8 mouse cellular contexts compared by ENCODE assay signal in genomic region chr5:125406322-125407016, GRCm38 (mm10). TPM values are rescaled to one million over a fixed set of nuclear protein-coding genes. Genes with fewer than 3 reads are reported as not detected.
DNase-seq lines count a peak whose midpoint lies in the region; ATAC-seq and TF ChIP-seq lines count a peak whose summit lies in the region.

No protein-coding gene starts in this region.

- TF ChIP-seq POLR2A in ES-Bruce4 (IDR thresholded peaks at IDR 0.05; ENCODE audit: insufficient read depth, low read length): no peak
- TF ChIP-seq POLR2A in bone marrow macrophage, adult 2 months (IDR thresholded peaks at IDR 0.05; ENCODE audit: borderline replicate concordance, low read depth, low read length): no peak

- TF ChIP-seq CTCF in ES-Bruce4 (IDR thresholded peaks at IDR 0.05; ENCODE audit: low read depth, low read length): no peak
- no peak for TF ChIP-seq CTCF in bone marrow macrophage, adult 2 months (IDR thresholded peaks at IDR 0.05; ENCODE audit: low read depth, low read length)

- TF ChIP-seq EP300 in ES-Bruce4 (IDR thresholded peaks at IDR 0.05; ENCODE audit: insufficient read depth, low read depth, low read length): 0 out of 2 replicates have a peak, but pooled peaks have one; percentile 38

- H3K4me3 ChIP-seq in ES-Bruce4 (ENCODE audit: low read depth, low read length): peak overlapping the region; percentile 70
- peak overlapping the region; percentile 61 for H3K4me3 ChIP-seq in bone marrow macrophage, adult 2 months (ENCODE audit: insufficient read depth, low read length)
- H3K4me3 ChIP-seq in forebrain, embryonic 14.5 days (ENCODE audit: low read depth, low read length): peak overlapping the region; percentile 48

- H3K36me3 ChIP-seq in ES-Bruce4 (ENCODE audit: control insufficient read depth, insufficient read depth, low read length, poor library complexity, severe bottlenecking): no peaks in the 10 kb centered on the region
- no peaks in the 10 kb centered on the region for H3K36me3 ChIP-seq in forebrain, embryonic 14.5 days (ENCODE audit: control insufficient read depth, insufficient read depth, low read length)

- H3K27ac ChIP-seq in ES-Bruce4 (ENCODE audit: insufficient read depth, low read length): peak overlapping the region; percentile 78
- H3K27ac ChIP-seq in bone marrow macrophage, adult 2 months (ENCODE audit: insufficient read depth, low read depth, low read length): peak overlapping the region; percentile 92
- peak overlapping the region; percentile 86 for H3K27ac ChIP-seq in forebrain, embryonic 14.5 days (ENCODE audit: low read depth, low read length)

- no peaks in the 10 kb centered on the region for H3K4me1 ChIP-seq in ES-Bruce4 (ENCODE audit: control insufficient read depth, insufficient read depth, low read length)
- H3K4me1 ChIP-seq in bone marrow macrophage, adult 2 months (ENCODE audit: control insufficient read depth, insufficient read depth, low read length): peaks cover 25% of the 10 kb centered on the region
- H3K4me1 ChIP-seq in forebrain, embryonic 14.5 days (ENCODE audit: control insufficient read depth, insufficient read depth, low read length): 0 out of 2 replicates have a peak, but pooled peaks cover 7% of the 10 kb centered on the region

- ATAC-seq in forebrain, embryonic 14.5 days: peak; percentile 40; the same call in 1 of the 2 replicates
- ATAC-seq in hematopoietic stem cell, adult 5-6 weeks (replicated peaks in 1 of 2; ENCODE audit: insufficient read depth in 1 of 2, low FRiP score in 2 of 2, low TSS enrichment in 1 of 2, low read depth in 1 of 2, poor library complexity in 2 of 2, severe bottlenecking in 2 of 2): peak; percentile 24 to 27; a peak in 3 of 4 replicates

- H3K9ac ChIP-seq in ES-Bruce4 (ENCODE audit: low read depth, poor library complexity, severe bottlenecking): peak overlapping the region; percentile 59
- H3K9ac ChIP-seq in forebrain, embryonic 14.5 days (ENCODE audit: low read length): peak overlapping the region; percentile 70

- H3K4me2 ChIP-seq in forebrain, embryonic 14.5 days (ENCODE audit: low read length): peak overlapping the region; percentile 71

- WGBS in forebrain, embryonic 14.5 days: 1% methylated on average over 20 of the region's 20 CpGs

- H3K27me3 ChIP-seq in ES-Bruce4 (ENCODE audit: control insufficient read depth, insufficient read depth, low read length, poor library complexity, severe bottlenecking): no peaks in the 10 kb centered on the region
- H3K27me3 ChIP-seq in forebrain, embryonic 14.5 days (replicated peaks; ENCODE audit: control insufficient read depth, insufficient read depth, low read length): no peaks in the 10 kb centered on the region

- DNase-seq in forebrain, embryonic 14.5 days (ENCODE audit: low spot score): peak; percentile 65
- DNase-seq in layer of hippocampus, postnatal 14 days (ENCODE audit: low spot score in 2 of 2): peak; percentile 57 to 74
- peak; percentile 79 for DNase-seq in lung, postnatal 10 days
- peak; percentile 52 for DNase-seq in ovary, postnatal 10 days (ENCODE audit: low spot score)
- peak; percentile 55 for DNase-seq in urinary bladder, postnatal 25 days (ENCODE audit: low spot score)

- no peaks in the 10 kb centered on the region for H3K9me3 ChIP-seq in ES-Bruce4 (replicated peaks; ENCODE audit: control insufficient read depth, insufficient read depth, low read length, poor library complexity, severe bottlenecking)
- no peaks in the 10 kb centered on the region for H3K9me3 ChIP-seq in forebrain, embryonic 14.5 days (replicated peaks; ENCODE audit: control insufficient read depth, low read length)

RNA-seq across cellular contexts. Expression of gene Ubc, which starts 16.5 kb away (rescaled TPM):
- polyA plus RNA-seq in ES-Bruce4 (2011; ENCODE audit: insufficient read depth, insufficient read length, low read depth, missing spikeins): 329 and 334 TPM in 2 replicates
- 808 and 810 TPM in 2 replicates for polyA plus RNA-seq in bone marrow macrophage, adult 2 months (2012; ENCODE audit: insufficient read depth, insufficient read length, missing spikeins)
- polyA plus RNA-seq in forebrain, embryonic 14.5 days (2014; fragmentation: Nextera tagmentation; extraction: Ambion mirVana): 981 and 1,199 TPM in 2 replicates
- 339 and 386 TPM in 2 replicates for total RNA-seq in hematopoietic stem cell, adult 5-6 weeks (2017)
- 100 to 1,000 TPM; 755 to 828 TPM for total RNA-seq in layer of hippocampus, postnatal 14 days (2021)

RNA-seq across cellular contexts. Expression of gene Gm10382, which starts 17.3 kb away (rescaled TPM):
- not detected in 2 replicates for polyA plus RNA-seq in ES-Bruce4 (2011; ENCODE audit: insufficient read depth, insufficient read length, low read depth, missing spikeins)
- not detected in 2 replicates for polyA plus RNA-seq in bone marrow macrophage, adult 2 months (2012; ENCODE audit: insufficient read depth, insufficient read length, missing spikeins)
- 0.33 TPM in 1 of 2 replicates, not detected in the other for polyA plus RNA-seq in forebrain, embryonic 14.5 days (2014; fragmentation: Nextera tagmentation; extraction: Ambion mirVana)
- 0.63 and 1.6 TPM in 2 replicates for total RNA-seq in hematopoietic stem cell, adult 5-6 weeks (2017)
- under 1 TPM; 0.28 to 0.52 TPM for total RNA-seq in layer of hippocampus, postnatal 14 days (2021)

RNA-seq across cellular contexts. Expression of gene Dhx37, which starts 27.5 kb away (rescaled TPM):
- polyA plus RNA-seq in ES-Bruce4 (2011; ENCODE audit: insufficient read depth, insufficient read length, low read depth, missing spikeins): 35.2 and 42.3 TPM in 2 replicates
- 13.1 and 18.4 TPM in 2 replicates for polyA plus RNA-seq in bone marrow macrophage, adult 2 months (2012; ENCODE audit: insufficient read depth, insufficient read length, missing spikeins)
- 4.7 and 7.0 TPM in 2 replicates for polyA plus RNA-seq in forebrain, embryonic 14.5 days (2014; fragmentation: Nextera tagmentation; extraction: Ambion mirVana)
- 65.8 and 87.1 TPM in 2 replicates for total RNA-seq in hematopoietic stem cell, adult 5-6 weeks (2017)
- 10 to 100 TPM; 12.4 to 13.8 TPM for total RNA-seq in layer of hippocampus, postnatal 14 days (2021)

RNA-seq across cellular contexts. Expression of gene Bri3bp, which starts 34.9 kb away (rescaled TPM):
- polyA plus RNA-seq in ES-Bruce4 (2011; ENCODE audit: insufficient read depth, insufficient read length, low read depth, missing spikeins): 43.8 and 45.8 TPM in 2 replicates
- polyA plus RNA-seq in bone marrow macrophage, adult 2 months (2012; ENCODE audit: insufficient read depth, insufficient read length, missing spikeins): 11.6 and 11.8 TPM in 2 replicates
- polyA plus RNA-seq in forebrain, embryonic 14.5 days (2014; fragmentation: Nextera tagmentation; extraction: Ambion mirVana): 26.0 and 29.1 TPM in 2 replicates
- total RNA-seq in hematopoietic stem cell, adult 5-6 weeks (2017): 23.0 and 25.6 TPM in 2 replicates
- 10 to 100 TPM; 89.0 to 90.0 TPM for total RNA-seq in layer of hippocampus, postnatal 14 days (2021)

Comparison
In these comparisons a context has a peak if more than half of its experiments do, and no peak if none do; other contexts are left out.
1. Peak in every context shown above with its lines: DNase-seq, ATAC-seq, H3K4me3 ChIP-seq and H3K27ac ChIP-seq.